Mouse (Mus musculus) midbrain, embryonic 10.5 days (tissue): ENCODE measurements at regions not wholly inside any gene's neighbourhood (a gene's known extent, or its start where the extent isn't known, plus 50 kb on each side); places are given as distances from the start of the nearest gene placed in this dataset.

ENCODE experiments used
- DNase-seq: peaks from one replicate; pipeline ENCODE4 v3.0.0-alpha.2; 2017; ENCODE audit warnings: low spot score
- H3K27ac ChIP-seq: fragments of 300-500 bp; sonication (generic); replicated peaks from 2 replicates; pipeline ENCODE4 v1.5.1; 2016; ENCODE audit warnings: mild to moderate bottlenecking
- H3K27me3 ChIP-seq: fragments of 300-500 bp; sonication (generic); 2 replicates; pipeline ENCODE4 v1.6.1; 2016; ENCODE audit warnings: low read depth, mild to moderate bottlenecking; ENCODE audit not compliant: poor library complexity, severe bottlenecking
- H3K36me3 ChIP-seq: fragments of 300-500 bp; sonication (generic); 2 replicates; pipeline ENCODE4 v1.6.1; 2016; ENCODE audit warnings: mild to moderate bottlenecking, moderate library complexity
- H3K4me1 ChIP-seq: fragments of 300-500 bp; sonication (generic); 2 replicates; pipeline ENCODE4 v1.6.1; 2016
- H3K4me3 ChIP-seq: fragments of 300-500 bp; sonication (generic); 2 replicates; pipeline ENCODE4 v1.5.1; 2016; ENCODE audit warnings: mild to moderate bottlenecking, moderate library complexity
- H3K9me3 ChIP-seq: fragments of 300-500 bp; sonication (generic); replicated peaks from 2 replicates; pipeline ENCODE4 v1.6.1; 2016; ENCODE audit warnings: mild to moderate bottlenecking
- WGBS: fragments of 180-500 bp; shearing (Covaris S2); methylation state at CpG from one replicate; pipeline ENCODE4 v1.1.7; 2016; 5-methylcytosine and 5-hydroxymethylcytosine counted together

DNA sequence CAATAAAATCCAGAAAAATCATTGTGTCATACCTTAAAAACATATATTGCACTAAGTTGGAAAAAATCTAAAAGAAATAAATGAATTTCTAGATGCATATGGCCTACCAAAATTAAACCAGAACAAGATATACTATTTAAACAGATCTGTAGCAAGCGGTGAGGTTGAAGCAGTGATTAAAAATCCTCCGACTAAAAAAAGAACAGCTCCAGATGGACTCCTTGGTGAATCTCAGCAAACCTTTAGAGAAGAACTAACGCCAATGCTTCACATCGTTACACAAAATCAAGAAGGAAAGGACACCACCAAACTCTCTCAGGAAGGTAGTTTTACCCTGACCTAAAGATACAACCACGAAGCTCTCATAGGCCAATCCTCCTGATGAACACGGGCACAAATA is 63.9 kb upstream of the Ptgfrn start:
- 87% methylated on average over 6 of the region's 6 CpGs for WGBS
- DNase-seq: no peak
- H3K9me3 ChIP-seq: 0 out of 2 replicates have a peak, but pooled peaks cover 6% of the 10 kb centered on the region
- no peak overlapping the region for H3K4me3 ChIP-seq
- H3K4me1 ChIP-seq: no peaks in the 10 kb centered on the region
- H3K27me3 ChIP-seq: no peaks in the 10 kb centered on the region
- no peak overlapping the region for H3K27ac ChIP-seq
- no peaks in the 10 kb centered on the region for H3K36me3 ChIP-seq

DNA sequence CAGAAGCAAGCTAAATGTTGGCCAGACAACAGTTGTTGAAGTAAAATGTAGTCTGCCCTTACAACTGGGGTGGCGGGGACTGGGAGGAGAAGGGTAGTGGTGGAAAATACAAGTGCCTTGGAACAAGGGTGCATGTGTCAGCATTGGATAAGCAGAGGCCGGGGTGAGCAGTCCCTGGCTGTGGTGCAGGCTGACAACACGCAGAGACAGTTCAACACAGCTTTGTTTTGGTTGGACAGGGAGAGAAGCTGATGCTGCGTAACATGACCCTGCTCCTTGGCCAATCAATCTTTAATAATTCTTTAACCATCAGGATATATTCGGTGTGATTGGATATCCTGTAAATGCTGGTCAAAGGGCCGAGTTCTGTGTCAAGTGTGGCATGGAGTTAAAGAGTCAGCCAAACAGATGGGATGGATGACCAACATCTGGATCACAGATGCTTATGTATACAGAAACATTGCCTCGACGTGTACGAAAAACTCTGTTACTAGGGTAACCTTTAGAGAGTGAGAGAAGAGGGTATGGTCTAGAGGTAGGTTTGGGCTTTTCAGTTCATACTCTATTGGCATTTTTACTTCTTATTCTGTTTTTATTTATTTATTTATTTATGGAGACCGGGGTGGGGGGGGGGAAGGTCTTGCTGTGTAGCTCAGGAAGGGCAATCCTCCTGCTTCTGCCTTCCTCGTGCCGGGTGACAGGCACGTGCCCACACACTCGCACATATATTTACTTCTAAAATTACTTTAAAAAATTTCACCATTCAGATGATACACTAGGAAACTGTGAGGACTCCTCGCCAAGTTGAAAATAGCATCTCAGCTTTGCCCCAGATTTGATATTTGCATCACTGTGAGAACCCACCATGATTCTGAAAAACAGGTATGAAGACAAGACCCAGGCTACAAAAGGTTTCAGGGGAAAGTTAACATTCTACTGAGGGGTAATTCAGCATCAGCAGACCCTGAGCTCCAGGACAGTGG is 60.2 kb upstream of the Ptgfrn start:
- no peak for DNase-seq
- 82% methylated on average over 15 of the region's 15 CpGs for WGBS
- Histone ChIP-seq H3K27me3 (no peaks in the 10 kb centered on the region), H3K4me1 (peaks cover 2% of the 10 kb centered on the region), H3K4me3 (no peak overlapping the region), H3K9me3 (no peaks in the 10 kb centered on the region), H3K36me3 (no peaks in the 10 kb centered on the region), H3K27ac (no peak overlapping the region)

DNA sequence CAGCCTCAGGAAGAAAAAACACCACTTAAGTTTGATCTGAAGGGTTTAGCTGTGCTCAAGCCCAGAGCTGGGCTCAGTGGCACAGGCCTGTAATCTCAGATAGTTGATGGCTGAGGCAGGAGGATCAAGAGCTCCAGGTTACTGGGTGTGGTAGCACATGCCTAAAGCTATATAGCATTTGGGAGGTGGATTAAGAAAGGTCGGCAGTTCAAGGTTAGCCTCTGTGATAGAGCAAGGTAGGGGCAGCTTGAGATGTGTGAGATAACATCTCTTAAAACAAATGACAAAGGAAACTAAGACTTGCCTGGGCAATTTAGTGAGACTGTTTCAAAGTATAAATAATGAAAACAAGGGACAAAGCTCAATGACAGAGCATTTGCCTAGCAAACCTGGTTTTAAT is 56.9 kb upstream of the Ptgfrn start:
- H3K27me3 ChIP-seq: peaks cover 12% of the 10 kb centered on the region; the same call in 1 of the 2 replicates
- peaks cover 28% of the 10 kb centered on the region for H3K4me1 ChIP-seq
- no peaks in the 10 kb centered on the region for H3K9me3 ChIP-seq
- H3K36me3 ChIP-seq: no peaks in the 10 kb centered on the region
- 86% methylated on average over 1 of the region's 1 CpGs for WGBS
- no peak overlapping the region for H3K4me3 ChIP-seq
- DNase-seq: no peak
- no peak overlapping the region for H3K27ac ChIP-seq

DNA sequence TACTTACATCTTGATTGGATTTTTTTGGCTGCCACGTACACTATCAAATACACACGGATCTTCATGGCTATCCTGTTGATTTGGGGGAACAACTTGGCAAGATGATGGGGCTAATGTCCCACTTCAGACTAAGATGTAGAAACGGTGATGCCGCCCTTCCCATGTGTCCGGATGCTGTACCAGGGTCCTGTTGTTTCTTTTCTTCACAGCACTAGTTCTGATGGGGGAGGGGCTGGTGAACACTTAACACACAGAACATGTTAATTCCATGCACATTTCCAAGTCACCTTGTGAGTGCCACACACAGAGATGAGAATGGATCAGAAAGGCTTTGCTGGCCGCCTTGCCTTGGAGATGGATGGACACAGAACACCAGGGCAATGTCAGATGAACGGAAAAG is 56.5 kb upstream of the Ptgfrn start:
- WGBS: 92% methylated on average over 7 of the region's 7 CpGs
- Histone ChIP-seq H3K4me1 (peaks cover 33% of the 10 kb centered on the region), H3K4me3 (no peak overlapping the region), H3K9me3 (no peaks in the 10 kb centered on the region), H3K27ac (no peak overlapping the region), H3K27me3 (peaks cover 12% of the 10 kb centered on the region; the same call in 1 of the 2 replicates), H3K36me3 (no peaks in the 10 kb centered on the region)
- DNase-seq: no peak

DNA sequence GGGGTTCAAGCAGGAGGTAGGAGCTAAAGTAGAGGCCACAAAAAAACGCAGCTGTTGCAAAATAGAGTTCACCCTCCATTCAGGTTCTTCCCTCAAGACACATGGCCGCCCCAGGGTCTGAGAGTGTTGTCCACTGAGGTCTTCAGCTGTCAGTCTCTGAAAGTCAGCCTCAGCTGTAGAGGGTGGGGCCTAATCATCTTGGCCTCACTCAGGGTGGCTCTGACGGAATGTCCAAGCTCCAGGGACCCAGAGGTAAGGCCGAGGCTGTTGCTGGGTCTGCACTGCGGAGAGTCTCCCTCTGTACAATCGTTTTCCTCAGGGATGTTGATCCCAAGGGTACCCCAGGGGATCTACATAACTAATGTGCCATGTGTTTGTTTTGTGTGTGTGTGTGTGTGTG is 55.2 kb upstream of the Ptgfrn start:
- 78% methylated on average over 6 of the region's 6 CpGs for WGBS
- DNase-seq: no peak
- Histone ChIP-seq H3K36me3 (no peaks in the 10 kb centered on the region), H3K4me1 (peaks cover 41% of the 10 kb centered on the region), H3K27ac (peak overlapping the region; percentile 17; the same call in 1 of the 2 replicates), H3K4me3 (no peak overlapping the region), H3K9me3 (no peaks in the 10 kb centered on the region), H3K27me3 (peaks cover 12% of the 10 kb centered on the region; the same call in 1 of the 2 replicates)

DNA sequence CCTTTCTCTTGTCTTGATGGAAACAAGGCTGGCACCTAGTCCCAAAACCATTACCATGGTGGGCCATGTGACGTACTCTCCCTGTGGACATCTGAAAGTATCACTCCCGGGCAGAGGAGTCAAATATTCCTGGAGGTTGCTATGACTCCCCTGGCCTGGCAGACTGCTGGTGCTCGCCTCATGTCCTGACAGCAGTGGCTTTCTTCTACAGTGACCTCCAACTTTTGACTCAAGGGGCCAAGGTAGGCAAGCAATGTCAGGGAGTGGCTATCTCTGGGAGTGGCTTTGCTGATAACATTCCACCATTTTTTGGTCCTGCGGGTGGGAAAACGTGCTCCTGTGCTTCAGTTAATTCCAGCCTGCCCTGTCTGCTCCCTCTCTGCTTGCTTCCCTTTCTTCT is 54.7 kb upstream of the Ptgfrn start:
- Histone ChIP-seq H3K9me3 (no peaks in the 10 kb centered on the region), H3K27me3 (peaks cover 12% of the 10 kb centered on the region; the same call in 1 of the 2 replicates), H3K4me3 (no peak overlapping the region), H3K27ac (no peak overlapping the region; the same call in 1 of the 2 replicates), H3K4me1 (peaks cover 41% of the 10 kb centered on the region), H3K36me3 (no peaks in the 10 kb centered on the region)
- no peak for DNase-seq
- 91% methylated on average over 5 of the region's 5 CpGs for WGBS

DNA sequence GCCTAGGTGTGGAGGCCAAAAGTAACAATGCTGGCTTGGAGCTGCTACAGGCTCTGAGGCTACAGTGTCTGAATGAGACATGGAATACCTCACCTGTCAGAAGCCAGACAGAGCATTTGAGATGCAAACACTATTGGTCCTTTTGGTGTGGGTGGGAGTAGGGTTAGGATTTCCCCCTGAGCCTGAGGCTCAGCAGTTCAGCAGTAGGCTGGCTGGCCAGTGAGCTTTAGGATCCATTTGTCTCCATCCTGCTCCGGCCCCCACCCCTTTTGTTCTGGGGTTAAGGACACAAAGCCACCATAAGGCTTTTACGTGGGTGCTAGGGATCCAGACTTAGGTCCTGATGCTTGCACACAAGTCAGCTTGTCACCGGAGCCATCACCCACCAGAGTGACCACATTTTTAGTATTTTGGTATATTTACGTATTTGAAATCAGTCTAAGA is 53.9 kb upstream of the Ptgfrn start:
- Histone ChIP-seq H3K27ac (no peak overlapping the region), H3K4me3 (no peak overlapping the region), H3K36me3 (no peaks in the 10 kb centered on the region), H3K9me3 (no peaks in the 10 kb centered on the region), H3K4me1 (peaks cover 41% of the 10 kb centered on the region), H3K27me3 (peaks cover 12% of the 10 kb centered on the region; the same call in 1 of the 2 replicates)
- no peak for DNase-seq
- 80% methylated on average over 4 of the region's 4 CpGs for WGBS

DNA sequence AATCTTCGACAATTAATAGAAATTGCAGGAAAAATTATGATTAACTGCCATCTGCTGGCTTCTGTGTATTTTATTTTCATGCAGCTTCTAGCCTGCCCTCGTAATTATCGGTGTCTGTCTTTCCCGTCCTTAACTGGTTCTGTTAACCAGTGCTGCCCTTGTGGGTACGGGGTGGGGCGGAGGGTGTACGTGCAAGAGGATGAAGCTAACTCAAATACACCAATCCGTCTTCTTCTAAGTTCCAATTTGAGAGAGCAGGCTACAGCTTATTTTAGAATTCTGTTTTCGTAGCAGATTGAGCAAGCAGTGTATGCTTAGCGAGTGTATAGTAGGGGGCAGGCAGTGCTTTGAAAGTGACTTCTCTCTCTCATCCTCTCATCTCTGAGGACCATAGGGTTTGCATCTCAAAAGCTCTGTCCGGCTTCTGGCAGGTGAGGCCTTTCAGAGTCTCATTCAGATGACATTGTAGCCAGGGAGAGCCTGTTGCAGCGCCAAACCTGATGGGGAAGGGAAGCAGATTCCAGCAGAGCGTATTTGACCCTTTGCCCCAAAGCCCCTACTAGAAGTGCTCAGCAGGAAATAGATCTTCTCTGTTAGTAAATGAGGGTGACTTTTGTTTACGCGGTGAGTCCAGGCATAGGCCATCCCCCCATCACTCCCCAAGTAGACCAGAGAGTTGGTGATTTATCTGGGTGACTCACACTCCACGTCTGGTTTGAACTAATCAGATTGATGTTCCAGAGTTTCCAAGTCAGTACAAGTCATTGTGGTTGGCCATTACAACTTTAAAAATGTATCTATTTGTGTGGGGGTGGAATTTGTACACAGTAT is 53.3 kb upstream of the Ptgfrn start:
- Histone ChIP-seq H3K4me3 (no peak overlapping the region), H3K27ac (no peak overlapping the region), H3K4me1 (peaks cover 41% of the 10 kb centered on the region), H3K36me3 (no peaks in the 10 kb centered on the region), H3K27me3 (peaks cover 12% of the 10 kb centered on the region; the same call in 1 of the 2 replicates), H3K9me3 (no peaks in the 10 kb centered on the region)
- 42% methylated on average over 16 of the region's 16 CpGs for WGBS
- DNase-seq: no peak

DNA sequence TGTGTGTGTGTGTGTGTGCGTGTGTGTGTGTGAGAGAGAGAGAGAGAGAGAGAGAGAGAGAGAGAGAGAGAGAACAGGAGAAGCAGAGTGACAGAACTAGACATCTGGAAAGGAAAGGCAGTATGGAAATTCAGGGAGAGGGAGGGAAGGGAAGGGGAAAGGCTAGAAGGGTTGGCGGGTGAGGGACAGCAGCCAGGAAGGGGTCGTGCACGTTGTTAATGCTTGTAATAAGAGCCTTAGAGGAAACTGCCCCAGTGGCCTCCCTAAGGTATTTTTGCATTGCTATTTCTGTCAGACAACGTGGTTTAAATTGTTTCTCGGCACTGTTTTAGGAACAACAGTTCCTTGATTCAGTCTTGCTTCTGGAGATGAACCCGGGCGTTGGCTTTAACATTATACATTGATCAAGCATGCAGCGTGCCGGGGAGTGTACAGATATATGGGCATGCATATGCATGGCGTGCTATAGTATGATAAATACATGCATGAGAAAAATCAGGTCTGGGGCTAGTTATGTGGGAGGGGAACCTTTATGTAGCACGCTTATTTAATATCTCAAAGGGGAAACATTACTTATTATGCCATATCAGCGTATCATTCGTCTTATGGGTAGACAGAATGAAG is 52.6 kb upstream of the Ptgfrn start:
- H3K4me1 ChIP-seq: peaks cover 41% of the 10 kb centered on the region
- H3K27ac ChIP-seq: 0 out of 2 replicates have a peak overlapping the region, but pooled peaks have one; percentile 28
- H3K9me3 ChIP-seq: no peaks in the 10 kb centered on the region
- H3K27me3 ChIP-seq: peaks cover 12% of the 10 kb centered on the region; the same call in 1 of the 2 replicates
- no peak overlapping the region for H3K4me3 ChIP-seq
- 56% methylated on average over 14 of the region's 14 CpGs for WGBS
- no peak for DNase-seq
- no peaks in the 10 kb centered on the region for H3K36me3 ChIP-seq

DNA sequence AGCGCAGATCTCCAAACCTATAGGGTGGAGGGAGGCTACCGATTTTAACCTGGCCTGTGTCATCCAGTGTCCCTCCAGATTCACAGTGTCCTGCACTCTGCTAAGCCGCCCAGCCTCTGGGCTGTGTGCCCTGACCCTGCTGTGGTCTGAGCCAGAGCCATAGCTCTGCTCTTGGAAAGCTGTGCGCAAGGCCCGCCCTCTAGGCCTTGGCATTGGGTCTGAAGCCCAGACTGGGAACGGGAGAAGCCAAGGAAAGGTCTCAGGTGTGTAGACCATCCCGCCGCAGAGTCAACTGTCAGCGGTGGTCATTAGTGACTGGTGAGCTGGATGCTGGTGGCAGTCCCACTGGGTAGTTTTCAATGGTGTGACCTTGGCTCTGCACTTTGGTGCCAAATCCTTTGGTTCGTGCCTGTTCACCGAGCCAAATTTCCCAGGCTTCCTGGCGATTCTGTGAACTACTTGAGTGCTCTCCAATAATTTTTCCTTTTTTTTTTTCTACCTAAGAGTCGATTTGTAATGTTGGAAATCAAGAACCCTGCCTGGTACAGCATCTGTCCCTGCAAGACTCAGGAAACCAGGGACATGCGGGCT is 52.0 kb upstream of the Ptgfrn start:
- H3K27ac ChIP-seq: peak overlapping the region; percentile 80
- no peaks in the 10 kb centered on the region for H3K36me3 ChIP-seq
- peaks cover 12% of the 10 kb centered on the region; the same call in 1 of the 2 replicates for H3K27me3 ChIP-seq
- H3K4me1 ChIP-seq: peaks cover 41% of the 10 kb centered on the region
- WGBS: 49% methylated on average over 14 of the region's 14 CpGs
- H3K9me3 ChIP-seq: no peaks in the 10 kb centered on the region
- H3K4me3 ChIP-seq: no peak overlapping the region
- no peak for DNase-seq

DNA sequence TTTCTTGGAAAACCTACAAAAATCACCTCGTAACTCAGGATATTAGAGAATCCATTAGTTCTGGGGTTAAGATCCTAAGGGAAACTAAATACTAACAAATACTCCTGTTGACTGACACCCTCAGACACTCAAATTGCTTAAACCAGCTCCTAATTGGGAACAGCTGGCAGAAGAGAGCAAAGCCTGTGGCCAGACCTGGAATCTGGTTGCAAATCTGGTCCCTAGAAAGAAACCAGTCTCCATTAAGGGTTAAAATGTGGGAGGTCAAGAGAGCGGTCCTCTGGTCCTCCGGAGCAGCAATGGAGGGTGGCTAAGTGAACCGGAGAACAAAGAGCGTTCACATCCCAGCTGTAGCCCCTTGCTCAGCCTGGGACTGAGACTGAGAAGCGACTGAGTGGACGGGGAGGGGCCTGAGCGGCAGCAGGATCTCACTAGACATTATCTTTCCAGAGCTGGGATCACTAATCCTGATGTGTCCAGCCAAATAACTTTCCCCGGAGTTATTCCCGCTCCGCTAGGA is 51.4 kb upstream of the Ptgfrn start:
- peak; percentile 65 for DNase-seq
- H3K4me1 ChIP-seq: peaks cover 41% of the 10 kb centered on the region
- 16% methylated on average over 11 of the region's 11 CpGs for WGBS
- H3K4me3 ChIP-seq: no peak overlapping the region
- peaks cover 12% of the 10 kb centered on the region; the same call in 1 of the 2 replicates for H3K27me3 ChIP-seq
- H3K36me3 ChIP-seq: no peaks in the 10 kb centered on the region
- H3K27ac ChIP-seq: peak overlapping the region; percentile 80
- no peaks in the 10 kb centered on the region for H3K9me3 ChIP-seq
